Mouse (Mus musculus): ENCODE data around the gene Tmem214. TPM values are rescaled to one million over a fixed set of nuclear protein-coding genes. Genes with fewer than 3 reads are reported as not detected.

The Tmem214 gene
- polyA plus RNA-seq, 1 experiment = 17.0 TPM

- Histone ChIP-seq H3K36me3 (replicated peaks; ENCODE audit: low read length) (peaks cover 35% of the 10 kb centered on the region), H3K4me1 (peaks cover 54% of the 10 kb centered on the region), H3K4me3 (replicated peaks) (peak within 1 kb of the TSS; percentile 99), H3K27me3 (replicated peaks) (no peaks in the 10 kb centered on the region), H3K9me3 (no peaks in the 10 kb centered on the region)
- TF ChIP-seq GATA1 (IDR thresholded peaks at IDR 0.05; ENCODE audit: borderline replicate concordance, low read length) (no peak), FLI1 (IDR thresholded peaks at IDR 0.05; ENCODE audit: low read length) (no peak)
These were observed 20.7 kb downstream of the Tmem214 start, which contains the start of gene Agbl5 for GRCm38 (mm10) chr5:30888337-30889087. Gene Agbl5, plus strand, starts transcription at chr5:30888694.

GRCm38 (mm10) chr5:30889088-30889754 lies 21.4 kb downstream of the Tmem214 start:
- Histone ChIP-seq H3K27me3 (replicated peaks) (no peaks in the 10 kb centered on the region), H3K9me3 (no peaks in the 10 kb centered on the region), H3K36me3 (replicated peaks; ENCODE audit: low read length) (peaks cover 42% of the 10 kb centered on the region), H3K4me1 (peaks cover 54% of the 10 kb centered on the region), H3K4me3 (replicated peaks) (peak overlapping the region; percentile 99)
- TF ChIP-seq GATA1 (IDR thresholded peaks at IDR 0.05; ENCODE audit: borderline replicate concordance, low read length) (no peak), FLI1 (IDR thresholded peaks at IDR 0.05; ENCODE audit: low read length) (no peak)

GRCm38 (mm10) chr5:30890375-30890774 lies 22.6 kb downstream of the Tmem214 start:
- Histone ChIP-seq H3K27me3 (replicated peaks) (no peaks in the 10 kb centered on the region), H3K4me1 (peaks cover 60% of the 10 kb centered on the region), H3K4me3 (replicated peaks) (peak overlapping the region; percentile 75), H3K9me3 (no peaks in the 10 kb centered on the region), H3K36me3 (replicated peaks; ENCODE audit: low read length) (peaks cover 54% of the 10 kb centered on the region)
- TF ChIP-seq FLI1 (IDR thresholded peaks at IDR 0.05; ENCODE audit: low read length) = no peak

- Histone ChIP-seq H3K36me3 (replicated peaks; ENCODE audit: low read length) (peaks cover 90% of the 10 kb centered on the region), H3K4me3 (replicated peaks) (no peak overlapping the region), H3K27me3 (replicated peaks) (no peaks in the 10 kb centered on the region), H3K9me3 (no peaks in the 10 kb centered on the region), H3K4me1 (peaks cover 89% of the 10 kb centered on the region)
- TF ChIP-seq GATA1 (IDR thresholded peaks at IDR 0.05; ENCODE audit: borderline replicate concordance, low read length) = no peak
- no peak for TF ChIP-seq FLI1 (IDR thresholded peaks at IDR 0.05; ENCODE audit: low read length)
These were observed 34.0 kb downstream of the Tmem214 start for GRCm38 (mm10) chr5:30901860-30902259.

- H3K27me3 ChIP-seq (replicated peaks) = no peaks in the 10 kb centered on the region
- TF ChIP-seq GATA1 (IDR thresholded peaks at IDR 0.05; ENCODE audit: borderline replicate concordance, low read length) (no peak), FLI1 (IDR thresholded peaks at IDR 0.05; ENCODE audit: low read length) (peak; percentile 69; the same call in 1 of the 2 replicates)
- peaks cover 91% of the 10 kb centered on the region for H3K4me1 ChIP-seq
- peaks cover 38% of the 10 kb centered on the region for H3K36me3 ChIP-seq (replicated peaks; ENCODE audit: low read length)
- H3K4me3 ChIP-seq (replicated peaks) = peak within 1 kb of the TSS; percentile 99
- no peaks in the 10 kb centered on the region for H3K9me3 ChIP-seq
These were observed 39.7 kb downstream of the Tmem214 start, which contains the start of gene Ost4 for GRCm38 (mm10) chr5:30907413-30908059. Gene Ost4, minus strand, starts transcription at chr5:30907788.

GRCm38 (mm10) chr5:30908426-30909299 lies 40.9 kb downstream of the Tmem214 start:
- H3K4me1 ChIP-seq = peaks cover 91% of the 10 kb centered on the region
- H3K36me3 ChIP-seq (replicated peaks; ENCODE audit: low read length) = peaks cover 26% of the 10 kb centered on the region
- H3K4me3 ChIP-seq (replicated peaks) = peak overlapping the region; percentile 99
- no peaks in the 10 kb centered on the region for H3K9me3 ChIP-seq
- H3K27me3 ChIP-seq (replicated peaks) = no peaks in the 10 kb centered on the region
- TF ChIP-seq FLI1 (IDR thresholded peaks at IDR 0.05; ENCODE audit: low read length) = no peak
- TF ChIP-seq GATA1 (IDR thresholded peaks at IDR 0.05; ENCODE audit: borderline replicate concordance, low read length) = no peak

GRCm38 (mm10) chr5:30909300-30909659 lies 41.5 kb downstream of the Tmem214 start:
- peaks cover 22% of the 10 kb centered on the region for H3K36me3 ChIP-seq (replicated peaks; ENCODE audit: low read length)
- H3K27me3 ChIP-seq (replicated peaks) = no peaks in the 10 kb centered on the region
- no peaks in the 10 kb centered on the region for H3K9me3 ChIP-seq
- H3K4me1 ChIP-seq = peaks cover 88% of the 10 kb centered on the region
- TF ChIP-seq GATA1 (IDR thresholded peaks at IDR 0.05; ENCODE audit: borderline replicate concordance, low read length) (no peak), FLI1 (IDR thresholded peaks at IDR 0.05; ENCODE audit: low read length) (no peak)
- no peak overlapping the region for H3K4me3 ChIP-seq (replicated peaks)

GRCm38 (mm10) chr5:30909863-30910262 lies 42.1 kb downstream of the Tmem214 start:
- Histone ChIP-seq H3K4me3 (replicated peaks) (no peak overlapping the region), H3K4me1 (peaks cover 84% of the 10 kb centered on the region), H3K36me3 (replicated peaks; ENCODE audit: low read length) (peaks cover 19% of the 10 kb centered on the region), H3K27me3 (replicated peaks) (no peaks in the 10 kb centered on the region), H3K9me3 (no peaks in the 10 kb centered on the region)
- TF ChIP-seq GATA1 (IDR thresholded peaks at IDR 0.05; ENCODE audit: borderline replicate concordance, low read length) (no peak), FLI1 (IDR thresholded peaks at IDR 0.05; ENCODE audit: low read length) (no peak)

GRCm38 (mm10) chr5:30910481-30910880 lies 42.7 kb downstream of the Tmem214 start:
- Histone ChIP-seq H3K4me1 (peaks cover 84% of the 10 kb centered on the region), H3K4me3 (replicated peaks) (peak overlapping the region; percentile 54), H3K36me3 (replicated peaks; ENCODE audit: low read length) (peaks cover 19% of the 10 kb centered on the region), H3K9me3 (no peaks in the 10 kb centered on the region), H3K27me3 (replicated peaks) (no peaks in the 10 kb centered on the region)
- no peak for TF ChIP-seq GATA1 (IDR thresholded peaks at IDR 0.05; ENCODE audit: borderline replicate concordance, low read length)
- TF ChIP-seq FLI1 (IDR thresholded peaks at IDR 0.05; ENCODE audit: low read length) = no peak

Data from megakaryocyte, embryonic 14.5 days (primary cell).